Mouse (Mus musculus) A20 (cell line): Measurements from ENCODE around the gene Spata19.

Source experiments
- DNase-seq: peaks from one replicate; pipeline ENCODE4 v3.0.0-alpha.2; 2011; ENCODE audit warnings: low read depth, low spot score

The Spata19 gene

DNA sequence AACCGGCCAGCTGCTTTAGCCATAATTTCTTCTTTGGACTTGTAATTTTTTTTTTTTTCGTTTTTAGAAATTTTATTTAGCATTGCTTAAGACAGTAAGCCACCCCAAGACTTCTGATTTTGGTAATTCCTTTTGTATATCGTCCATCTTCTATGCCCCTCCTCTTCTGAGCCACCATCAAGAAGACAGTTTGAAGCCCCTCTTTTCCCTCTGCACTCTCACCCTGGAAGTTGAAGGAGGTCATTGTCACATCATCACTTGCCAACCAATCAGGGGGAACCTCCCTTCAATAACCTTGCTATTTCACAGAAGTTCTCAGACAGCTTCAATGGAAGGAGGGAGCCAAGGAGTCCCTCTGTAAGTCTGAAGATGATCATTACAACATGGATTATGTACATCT is at the start of gene Spata19:
TSS of gene Spata19 (plus strand) at position 301 of the 400 bp plus-strand sequence.
- no peak for DNase-seq

DNA sequence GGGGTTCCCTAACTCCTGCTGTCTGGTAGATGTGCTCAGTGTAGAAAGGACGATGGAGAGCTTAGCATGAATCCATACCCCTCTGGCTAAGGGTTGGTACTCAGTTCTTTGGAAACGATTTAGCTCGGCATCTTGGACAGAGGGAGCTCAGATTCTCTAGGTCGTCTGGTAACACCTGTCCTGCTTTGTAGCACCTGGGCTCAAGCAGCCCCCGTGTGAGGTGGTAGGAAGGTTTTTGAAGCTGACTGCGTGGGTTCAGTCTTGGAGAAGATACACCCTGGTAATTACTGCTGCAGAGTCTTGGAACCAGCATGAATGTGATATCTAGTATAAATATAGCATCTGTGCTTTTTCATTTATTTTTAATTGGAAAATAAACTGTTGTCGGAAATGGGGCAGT is 43.5 kb upstream of the Spata19 start:
- DNase-seq: no peak

DNA sequence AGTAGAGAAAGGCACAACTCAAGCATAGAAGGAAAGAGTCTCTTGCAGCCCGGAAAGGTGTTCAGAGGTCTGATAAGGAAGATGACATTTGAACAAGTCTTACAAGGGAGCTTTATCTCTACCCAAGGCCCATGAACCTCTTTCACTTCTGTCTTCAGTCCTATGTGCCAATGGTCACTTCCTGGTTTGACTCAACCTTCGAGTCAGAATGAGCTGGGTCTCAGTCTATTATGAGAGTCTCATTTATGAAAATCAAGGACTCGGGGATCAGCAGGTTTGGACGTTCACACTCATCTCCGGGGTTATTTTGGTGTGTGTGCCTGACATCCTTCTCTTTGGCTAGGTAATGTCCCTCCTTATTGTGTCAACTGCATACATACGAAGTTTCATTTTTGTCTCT is 38.7 kb upstream of the Spata19 start:
- DNase-seq: no peak

DNA sequence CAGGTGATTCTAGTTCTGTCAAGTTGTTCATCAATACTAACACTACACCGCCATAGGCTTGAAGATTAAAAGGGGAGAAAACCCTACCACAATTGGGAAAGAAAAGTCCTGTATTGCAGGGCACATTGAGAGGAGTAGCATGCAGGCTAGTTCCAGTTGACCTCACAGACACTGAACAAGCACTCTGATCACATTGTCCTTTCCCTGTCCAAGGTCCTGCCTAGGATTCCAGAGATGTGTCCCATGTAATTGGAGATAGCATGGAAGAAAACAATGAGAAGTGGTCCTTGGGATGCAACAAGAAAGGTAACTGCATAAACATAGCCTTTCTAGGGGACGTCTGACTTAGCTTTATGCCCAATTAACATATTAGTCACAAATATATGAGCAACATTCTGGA is 29.4 kb upstream of the Spata19 start:
- no peak for DNase-seq

DNA sequence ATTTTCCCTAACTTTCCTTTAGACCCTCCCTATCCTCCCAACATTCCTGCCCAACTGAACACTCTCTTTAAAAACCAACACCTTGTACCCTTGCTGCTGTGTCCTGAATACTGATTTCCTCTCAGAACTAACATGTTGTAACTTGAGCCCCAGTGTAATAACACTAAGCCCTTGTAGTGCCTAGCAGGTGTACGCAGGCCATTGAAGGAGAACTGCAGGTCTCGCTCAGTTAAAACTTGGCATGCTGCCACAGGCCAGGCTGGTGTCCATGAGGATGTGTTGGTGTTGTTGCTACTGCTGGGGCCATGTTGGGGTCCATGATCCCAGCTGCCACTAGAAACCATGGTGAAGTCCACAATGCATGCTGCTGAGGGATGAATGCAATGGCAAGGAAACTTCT is 27.5 kb upstream of the Spata19 start:
- no peak for DNase-seq

DNA sequence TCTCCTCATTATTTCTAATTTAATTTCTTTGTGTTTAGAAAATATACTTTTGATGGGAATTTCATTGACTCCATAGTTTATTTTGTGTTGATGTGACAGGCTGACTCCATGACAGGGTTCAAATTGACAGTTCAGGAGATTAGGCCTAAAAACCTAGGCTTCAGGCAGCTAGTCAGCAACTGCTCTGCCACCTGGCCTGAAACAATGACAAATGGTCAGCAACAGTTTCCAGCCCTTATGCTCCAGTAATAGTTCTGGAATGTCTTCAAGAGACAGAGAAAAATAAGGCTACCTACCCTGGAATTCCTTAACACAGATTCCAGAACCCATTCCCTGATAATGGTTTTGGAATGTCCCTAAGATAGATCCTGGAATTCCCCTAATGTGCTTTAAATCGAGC is 20.9 kb upstream of the Spata19 start:
- no peak for DNase-seq

DNA sequence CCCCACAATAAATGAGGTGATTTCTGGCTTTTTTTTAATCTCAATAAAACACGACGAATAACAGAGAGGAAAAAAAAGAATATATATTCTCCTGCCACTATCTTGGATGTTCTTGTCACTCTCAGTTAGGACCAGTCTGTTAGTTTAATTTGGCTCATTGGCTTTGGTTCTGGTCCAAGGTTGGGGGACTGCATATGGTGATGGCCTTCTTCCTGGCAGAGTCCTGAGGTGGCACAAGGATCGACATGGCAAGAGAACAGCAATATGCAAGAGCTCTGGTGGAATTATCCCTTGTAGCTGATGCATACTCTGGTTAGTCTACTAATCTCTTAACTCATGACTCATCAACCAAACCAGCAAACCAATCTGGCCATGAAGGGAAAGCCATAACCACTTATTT is 9.6 kb upstream of the Spata19 start:
- DNase-seq: no peak

DNA sequence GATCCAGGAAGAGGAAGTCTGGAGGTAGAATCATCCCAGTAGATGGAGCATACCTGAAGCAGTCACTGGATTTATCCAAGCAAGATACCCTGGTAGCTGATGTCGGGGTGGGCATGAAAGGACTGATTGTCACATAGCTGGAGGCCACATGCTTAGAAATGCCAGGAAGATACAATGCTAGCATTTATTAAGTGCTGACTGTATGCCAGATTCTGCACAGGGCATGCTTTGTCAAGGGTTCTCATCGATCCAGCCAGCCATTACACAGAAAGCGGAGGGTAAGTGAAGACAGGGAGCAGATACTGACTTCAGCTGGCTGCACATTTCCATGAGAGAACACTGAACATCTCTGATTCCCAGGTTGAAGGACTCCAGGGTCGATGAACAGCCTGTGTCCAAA is 4.6 kb downstream of the Spata19 start:
- no peak for DNase-seq

DNA sequence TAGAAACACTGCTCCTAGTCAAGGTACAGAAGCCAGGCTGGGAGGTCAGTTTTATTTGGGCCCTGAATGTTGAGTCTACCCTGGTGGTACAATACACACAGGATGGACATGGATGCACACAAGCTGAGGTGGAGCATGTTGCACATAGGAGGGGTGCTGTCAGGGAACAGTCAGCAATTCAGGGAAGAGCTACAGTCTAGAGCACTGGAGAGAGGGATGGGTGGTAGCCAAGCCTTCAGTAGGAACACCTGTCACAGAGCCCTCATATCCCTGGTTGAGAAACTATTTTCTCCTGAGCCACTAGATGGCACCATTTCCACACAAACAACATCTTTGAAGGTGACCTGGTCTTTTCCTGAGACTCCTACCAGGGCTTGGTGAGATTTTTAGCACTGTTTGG is 13.1 kb downstream of the Spata19 start:
- peak; percentile 3 for DNase-seq

DNA sequence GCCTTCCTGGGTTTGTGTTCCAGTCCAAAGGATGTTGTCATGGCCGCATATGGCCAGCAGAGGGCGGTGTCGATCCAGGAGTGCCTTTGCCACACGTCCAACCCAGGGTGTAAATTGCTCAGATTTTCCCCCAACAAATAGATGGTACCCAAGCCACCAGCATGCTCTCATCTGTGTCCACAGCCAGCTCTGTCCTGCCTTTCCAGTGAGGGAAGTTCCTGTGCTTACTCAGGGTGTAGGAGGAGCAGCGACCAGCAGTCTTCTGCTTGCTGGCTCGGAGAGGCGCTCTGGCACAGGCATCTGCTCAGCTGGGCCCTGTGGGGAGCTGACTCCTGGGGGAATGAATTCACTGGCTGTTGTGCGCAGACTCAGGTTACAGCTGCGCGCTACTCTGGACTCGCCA is 17.5 kb downstream of the Spata19 start:
- peak; percentile 3 for DNase-seq

DNA sequence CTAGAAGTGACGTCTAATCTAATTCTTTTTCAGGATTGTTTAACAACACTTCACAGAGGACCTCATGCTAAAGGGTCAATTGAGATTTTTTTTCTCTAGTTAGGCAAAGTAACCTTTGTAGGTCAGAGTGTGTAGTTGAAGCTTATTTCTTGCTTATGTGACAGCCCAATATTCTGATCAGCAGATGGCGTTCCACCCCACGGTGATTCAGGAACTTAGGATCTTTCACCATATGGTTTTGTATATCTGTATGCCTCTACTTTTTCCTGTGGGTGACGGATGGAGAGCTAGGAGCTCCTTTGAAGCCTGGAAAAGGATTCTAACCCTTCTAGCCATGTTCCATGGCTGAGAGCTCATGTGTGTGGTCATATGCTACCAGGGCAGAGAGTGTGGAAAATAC is 27.9 kb downstream of the Spata19 start:
- DNase-seq: no peak

DNA sequence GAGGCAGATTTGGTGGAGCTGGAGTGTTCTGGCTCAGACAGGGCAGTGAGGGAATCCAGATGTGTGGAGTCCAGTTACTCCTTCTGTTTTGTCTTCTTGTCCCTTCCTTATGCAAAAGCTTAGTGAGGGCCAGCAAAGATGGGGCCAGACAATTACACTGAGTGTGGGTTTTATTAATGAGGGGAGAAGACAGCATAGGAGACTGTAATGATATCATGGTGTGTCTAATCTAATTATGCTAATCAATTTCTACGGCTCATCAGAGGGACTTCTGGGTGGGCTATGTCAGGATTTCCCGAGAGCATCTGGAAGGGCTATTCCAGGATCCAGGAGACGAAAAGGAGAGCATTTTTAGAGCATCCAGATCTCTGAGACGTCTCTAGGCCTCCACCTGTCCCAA is 32.0 kb downstream of the Spata19 start:
- DNase-seq: no peak

DNA sequence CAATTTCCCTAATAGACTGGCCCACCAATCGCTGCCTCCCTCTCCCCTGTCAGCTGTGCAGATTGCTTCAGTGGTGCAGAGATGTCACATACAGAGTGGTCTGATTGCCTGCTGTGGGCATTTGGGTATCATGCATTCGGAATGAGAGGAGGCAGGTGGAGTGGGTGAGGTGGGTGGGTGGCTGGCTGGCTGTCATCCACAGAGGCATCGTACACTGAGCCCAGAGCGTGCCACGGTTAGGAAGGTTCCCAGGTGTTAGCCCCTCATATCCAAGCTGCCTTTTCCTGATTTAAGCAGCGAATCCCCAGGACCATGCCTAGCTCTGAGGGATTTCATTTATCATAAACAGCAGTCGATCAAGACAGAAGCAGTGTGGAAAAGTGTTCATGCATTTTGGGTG is 36.7 kb downstream of the Spata19 start:
- DNase-seq: no peak

DNA sequence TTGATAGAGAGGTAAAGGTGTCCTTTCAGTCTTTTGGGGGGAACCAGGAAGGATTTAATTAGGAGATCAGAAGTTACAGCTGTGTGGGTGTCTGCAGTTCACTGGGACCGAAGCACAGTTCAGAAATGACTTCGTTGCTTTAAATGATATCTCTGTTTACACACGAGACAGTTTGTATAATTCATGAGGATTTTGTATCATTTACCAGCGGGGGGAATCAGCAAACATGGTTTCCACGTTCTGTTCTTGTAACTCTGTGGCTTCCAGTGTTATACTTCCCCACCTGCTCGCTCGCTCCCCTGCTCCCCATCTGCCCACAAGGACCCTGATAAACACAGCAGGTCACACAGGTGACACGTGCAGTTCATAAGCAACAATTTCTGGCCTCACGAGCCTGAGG is 39.3 kb downstream of the Spata19 start:
- no peak for DNase-seq

DNA sequence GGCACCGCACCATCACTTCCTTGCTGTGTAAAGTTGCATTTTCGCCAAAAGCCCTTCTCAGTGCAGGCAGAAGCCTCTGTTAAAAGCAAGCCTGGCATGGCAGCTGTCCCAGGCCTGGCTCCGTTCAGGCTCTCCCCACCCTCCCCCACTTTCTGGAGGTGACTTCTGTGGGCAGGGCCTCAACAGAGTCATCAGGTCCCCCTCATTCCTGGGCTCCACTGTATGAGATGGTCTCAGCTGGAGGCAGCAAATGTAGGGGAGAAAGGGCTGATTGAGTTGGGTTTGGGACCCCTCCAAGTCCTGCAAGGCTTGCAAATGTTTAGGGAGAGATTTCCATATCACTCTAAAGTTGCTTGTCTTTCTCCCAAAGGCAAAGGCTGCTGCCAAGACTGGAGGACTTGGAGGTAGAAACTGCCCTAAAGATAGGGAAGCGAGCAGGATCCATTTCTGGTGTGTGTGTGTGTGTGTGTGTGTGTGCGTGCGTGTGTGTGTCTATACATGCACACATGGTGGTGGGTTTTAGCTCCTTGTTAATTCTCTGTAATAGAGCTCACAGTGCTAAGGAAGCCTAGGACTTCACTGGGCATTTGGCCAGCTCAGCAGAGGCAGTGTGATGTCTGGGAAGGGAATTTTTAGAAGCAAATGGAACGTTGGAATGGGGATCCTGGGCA is 40.9 kb downstream of the Spata19 start:
- no peak for DNase-seq

DNA sequence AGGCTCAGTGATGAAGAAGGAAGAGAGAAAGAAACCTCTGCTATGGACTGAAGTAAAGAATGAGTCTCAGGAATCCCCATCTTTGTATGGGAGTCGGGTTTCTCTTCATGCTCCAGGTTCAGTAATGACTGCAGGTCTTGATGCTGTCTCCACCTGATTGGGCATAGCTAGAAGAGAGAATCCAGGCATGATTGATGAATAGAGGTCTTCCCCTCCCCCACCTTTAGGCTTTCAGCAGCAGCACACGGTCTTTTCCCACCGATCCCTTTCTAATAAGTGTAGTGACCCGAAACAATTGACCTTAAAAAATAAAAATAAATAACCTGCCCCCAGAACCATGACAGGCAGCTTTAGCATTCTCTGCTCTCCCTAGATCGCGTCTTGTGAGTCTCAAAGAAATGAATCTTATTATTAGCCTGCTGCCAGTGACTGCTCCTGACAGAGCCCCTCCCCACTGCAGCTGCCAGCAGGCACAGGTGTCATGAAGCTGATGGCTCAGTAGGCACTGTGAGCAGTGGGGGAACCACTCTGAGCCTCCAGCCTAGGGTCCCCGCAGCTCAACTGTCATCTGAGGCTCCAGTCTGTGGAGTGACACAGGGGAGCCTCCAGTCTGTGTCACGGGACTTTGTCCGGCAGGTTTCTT is 53.3 kb downstream of the Spata19 start:
- DNase-seq: no peak
